ENCODE assay signal across 12 mouse cellular contexts in genomic region chr1:77175214-77175613, GRCm38 (mm10).
"Had no signal": no experiment of that assay in that cellular context is flagged by ENCODE, and none has a peak within 500 bp of the region (broad histone marks: within the 10 kb centered on the region; RNA-seq: fewer than 3 reads in every experiment).

No protein-coding gene starts in this region.

- ATAC-seq: liver, embryonic 12.5 days had no signal

- DNase-seq: kidney, adult 2 months; kidney, postnatal 14 days; midbrain, embryonic 14.5 days; right cerebral cortex, adult 18-20 months; spleen, adult 18-20 months; thymus, postnatal 36 days had no signal

- H3K9me3 ChIP-seq: kidney, embryonic 15.5 days; limb, embryonic 15.5 days; liver, embryonic 12.5 days; neural tube, embryonic 15.5 days had no signal

- H3K27ac ChIP-seq: kidney, embryonic 15.5 days; limb, embryonic 15.5 days; liver, embryonic 12.5 days; neural tube, embryonic 15.5 days had no signal

- H3K36me3 ChIP-seq: kidney, embryonic 15.5 days; limb, embryonic 15.5 days; liver, embryonic 12.5 days; neural tube, embryonic 15.5 days had no signal

- H3K9ac ChIP-seq: kidney, embryonic 15.5 days; limb, embryonic 15.5 days; liver, embryonic 12.5 days; lung, embryonic 14.5 days; neural tube, embryonic 15.5 days had no signal

- H3K4me3 ChIP-seq: kidney, embryonic 15.5 days; limb, embryonic 15.5 days; liver, embryonic 12.5 days; myocyte; neural tube, embryonic 15.5 days had no signal

- H3K27me3 ChIP-seq: kidney, embryonic 15.5 days; limb, embryonic 15.5 days; liver, embryonic 12.5 days; neural tube, embryonic 15.5 days had no signal

- H3K4me1 ChIP-seq: kidney, embryonic 15.5 days; limb, embryonic 15.5 days; liver, embryonic 12.5 days; neural tube, embryonic 15.5 days had no signal

- H3K4me2 ChIP-seq: kidney, embryonic 15.5 days; limb, embryonic 15.5 days; liver, embryonic 12.5 days; lung, embryonic 14.5 days; neural tube, embryonic 15.5 days had no signal
